Mouse (Mus musculus) monocyte, adult 5-6 weeks (primary cell): ENCODE results near the gene Vps51. TPM values are rescaled to one million over a fixed set of nuclear protein-coding genes. Genes with fewer than 3 reads are reported as not detected.

Source experiments
- ATAC-seq: fragments of 153-309, 156-312 bp; replicated peaks from 2 replicates; pipeline ENCODE4 v1.8.0; 2017; ENCODE audit warnings: mild to moderate bottlenecking; ENCODE audit not compliant: low TSS enrichment, insufficient number of reproducible peaks, severe bottlenecking, poor library complexity, low FRiP score
- total RNA-seq: library from RNA; stranded (forward); fragments of 200-1000, 200-491, 200-594 nt; gene quantifications from 3 replicates; pipeline ENCODE4 v1.2.3, GENCODE M21; 2017

Gene Vps51
- total RNA-seq, result 61.1 to 80.8 TPM (median 75.6 TPM) in 3 replicates

GRCm38 (mm10) chr19:6076564-6077393, at the start of gene Vps51:
Vps51 (minus strand) TSS chr19:6077231.
- ATAC-seq, result peak; percentile 92

- peak; percentile 44; the same call in 1 of the 2 replicates for ATAC-seq
These were observed 49.3 kb upstream of the Vps51 start for GRCm38 (mm10) chr19:6126289-6126688.

DNA sequence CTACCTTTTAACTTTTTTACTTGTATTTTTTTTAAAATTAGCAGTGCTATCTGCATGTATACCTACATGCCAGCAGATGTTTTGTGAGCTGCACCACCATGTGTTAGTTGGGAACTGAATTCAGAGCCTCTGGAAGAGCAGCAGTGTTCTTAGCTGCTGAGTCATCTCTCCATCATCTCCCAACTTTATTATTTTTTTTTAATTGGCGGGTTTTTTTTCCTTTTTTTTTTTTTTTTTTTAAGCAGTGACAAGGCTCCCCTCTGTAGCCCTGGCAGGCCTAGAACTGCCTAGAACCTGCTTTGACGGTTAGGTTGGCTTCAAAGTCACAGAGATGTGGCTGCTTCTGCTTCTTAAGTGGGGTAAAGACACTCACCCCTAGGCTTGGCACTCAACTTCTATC, 47.9 kb upstream of the Vps51 start:
- ATAC-seq, result no peak

DNA sequence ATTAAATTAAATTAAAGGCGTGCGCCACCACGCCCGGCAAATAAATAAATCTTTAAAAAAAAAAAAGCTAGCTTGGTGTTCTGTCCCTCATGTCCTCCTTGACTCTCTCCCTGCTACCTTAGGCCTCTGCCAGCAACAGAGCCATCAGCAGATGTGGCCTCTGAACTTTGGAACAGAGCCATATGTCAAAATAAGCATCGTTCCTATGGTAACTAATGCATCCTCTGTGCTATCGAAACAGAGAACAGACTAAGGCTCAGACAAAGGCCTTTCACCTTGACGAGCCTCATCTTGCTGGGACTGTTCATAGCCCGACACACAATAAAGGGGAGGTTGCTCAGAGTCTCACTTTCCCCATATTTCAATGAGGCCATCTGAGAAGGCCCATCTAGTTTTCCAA, 46.3 kb upstream of the Vps51 start:
- ATAC-seq, result no peak

- no peak for ATAC-seq
These were observed 44.7 kb upstream of the Vps51 start for GRCm38 (mm10) chr19:6121761-6122160.

DNA sequence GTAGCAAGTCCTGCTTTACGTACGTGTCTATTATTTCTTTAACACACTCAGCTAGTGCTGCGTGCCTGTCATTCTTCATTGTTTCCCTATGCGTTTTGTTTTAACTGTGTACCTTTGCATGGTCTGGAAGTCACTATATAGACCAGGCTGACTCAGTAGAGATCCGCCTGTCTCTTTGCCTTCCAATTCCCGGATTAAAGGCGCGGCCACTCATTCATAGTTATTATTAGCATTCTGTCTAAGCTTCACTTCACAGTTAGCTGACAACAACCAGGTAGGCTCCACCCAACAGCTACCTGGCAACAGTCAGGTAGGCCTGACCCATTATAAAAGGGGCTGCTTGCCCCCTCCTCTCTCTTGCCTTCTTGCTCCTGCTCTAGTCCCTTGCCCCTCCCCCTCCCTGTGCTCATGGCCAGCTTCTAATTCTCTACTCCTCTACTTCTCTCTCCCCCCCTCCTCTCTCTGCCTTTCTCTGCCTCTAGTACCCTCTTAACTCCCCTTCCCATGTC, 41.7 kb upstream of the Vps51 start:
- no peak for ATAC-seq

- peak; percentile 91 for ATAC-seq
These were observed 41.1 kb upstream of the Vps51 start, which contains the start of gene Sac3d1 for GRCm38 (mm10) chr19:6117986-6118676. Sac3d1 (minus strand) TSS chr19:6118650.

DNA sequence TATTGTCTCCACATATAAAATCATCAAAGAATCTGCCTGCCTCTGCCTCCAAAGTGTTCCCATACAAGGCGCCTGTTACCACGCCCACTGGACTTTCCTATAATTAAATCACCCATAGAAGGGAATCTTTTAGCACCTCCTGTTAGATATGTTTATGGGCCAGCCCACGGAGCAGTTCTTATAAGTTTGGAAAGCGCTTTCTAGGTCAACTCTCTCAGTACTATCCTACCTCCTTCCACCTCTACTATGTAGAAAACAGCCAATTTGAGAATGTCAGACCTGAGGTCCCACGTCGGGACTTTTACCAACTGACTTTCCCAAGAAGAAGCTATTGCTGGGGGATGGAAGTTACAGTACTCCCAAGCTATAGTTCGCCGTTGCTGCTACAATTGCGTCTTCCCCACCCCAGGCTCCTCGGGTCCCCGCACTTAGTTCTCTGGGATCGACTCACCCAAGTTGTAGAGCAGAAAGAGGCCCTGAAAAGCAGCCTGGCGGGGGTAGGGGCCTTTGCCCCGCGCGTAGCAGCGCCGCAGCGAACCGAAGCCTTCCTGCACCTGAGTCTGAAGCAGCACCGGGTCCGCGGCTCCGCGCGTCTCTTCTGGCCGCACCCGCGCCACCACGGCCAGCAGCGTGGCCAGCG, 40.4 kb upstream of the Vps51 start:
- ATAC-seq, result no peak

DNA sequence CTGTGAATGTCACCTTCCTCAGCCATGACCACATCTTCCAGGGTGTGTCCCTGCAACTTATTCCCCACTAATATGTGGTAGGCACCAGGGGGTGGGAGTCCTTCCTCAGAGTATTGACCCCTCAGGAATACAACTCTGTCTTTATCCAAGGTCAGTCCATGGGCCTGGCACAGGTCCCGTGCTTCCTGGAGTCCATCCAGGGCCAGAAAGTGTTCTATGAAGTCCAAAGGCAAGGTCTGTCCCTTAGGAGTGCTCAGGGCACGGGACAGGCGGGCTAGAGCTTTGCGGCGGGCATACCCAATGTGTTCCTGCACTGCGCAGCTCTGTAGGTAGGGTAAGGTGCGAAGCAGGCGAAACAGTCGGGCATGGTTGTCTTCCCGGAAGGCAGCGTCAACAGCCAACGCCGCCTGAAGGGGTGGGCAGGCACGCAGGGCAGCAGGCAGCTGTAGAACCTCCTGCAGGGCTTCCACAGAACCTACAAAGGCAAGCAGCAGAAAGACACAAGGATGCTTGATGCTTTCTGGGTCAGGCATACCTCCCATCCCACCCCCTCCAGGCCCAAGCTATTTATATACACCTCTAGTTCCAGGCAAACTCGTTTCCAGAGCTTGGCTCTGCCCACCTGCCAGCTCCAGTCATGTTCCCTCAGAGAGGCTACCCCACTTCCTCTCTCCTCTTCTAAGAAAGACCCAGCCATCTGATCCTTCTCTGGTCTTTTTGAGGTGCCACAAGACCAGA, 39.3 kb upstream of the Vps51 start:
- no peak for ATAC-seq

DNA sequence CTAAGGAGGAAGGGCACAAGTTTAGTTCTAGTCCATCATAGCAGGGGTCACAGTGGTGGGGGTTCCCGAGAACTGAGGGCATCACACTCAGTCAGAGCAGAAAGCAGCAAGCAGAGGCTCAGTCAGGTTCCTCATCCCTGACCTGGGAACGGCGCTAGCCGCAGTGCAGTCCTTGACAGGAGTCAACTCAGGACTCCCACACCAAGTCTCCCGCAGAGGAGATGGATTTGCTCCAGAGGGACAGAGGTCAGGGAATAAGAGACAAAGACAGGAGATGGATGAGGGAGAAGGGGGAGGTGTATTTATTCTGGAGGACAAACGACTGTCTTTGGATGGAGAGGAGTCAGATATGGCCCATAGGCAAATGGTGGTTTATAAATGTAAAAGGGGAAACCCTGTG, 36.1 kb upstream of the Vps51 start:
- ATAC-seq, result no peak

- ATAC-seq, result no peak
These were observed 28.6 kb upstream of the Vps51 start, which contains the start of gene Naaladl1 for GRCm38 (mm10) chr19:6105586-6105985. Naaladl1 (plus strand) TSS chr19:6105782.

DNA sequence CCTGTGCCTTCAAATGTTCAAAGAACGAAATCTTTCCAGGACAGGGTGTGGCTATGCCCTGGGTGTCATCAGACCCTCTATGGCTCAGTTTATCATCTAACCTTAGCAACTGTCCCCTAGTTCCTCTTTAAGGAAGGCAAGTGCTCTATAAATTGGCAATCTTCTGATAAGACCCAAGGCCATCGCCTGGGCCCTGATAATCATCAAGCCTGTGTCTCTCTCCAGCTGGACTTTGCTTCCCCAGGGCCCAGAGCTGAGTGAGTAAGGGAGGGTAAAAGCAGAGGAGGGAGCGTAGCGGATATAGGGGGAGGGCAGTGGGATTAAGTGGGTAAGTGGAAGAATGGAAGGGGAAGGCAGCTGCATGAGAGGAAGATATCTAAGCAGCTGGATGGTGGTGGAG, 27.4 kb upstream of the Vps51 start:
- no peak for ATAC-seq

GRCm38 (mm10) chr19:6102169-6102853, 25.3 kb upstream of the Vps51 start:
- ATAC-seq, result no peak

DNA sequence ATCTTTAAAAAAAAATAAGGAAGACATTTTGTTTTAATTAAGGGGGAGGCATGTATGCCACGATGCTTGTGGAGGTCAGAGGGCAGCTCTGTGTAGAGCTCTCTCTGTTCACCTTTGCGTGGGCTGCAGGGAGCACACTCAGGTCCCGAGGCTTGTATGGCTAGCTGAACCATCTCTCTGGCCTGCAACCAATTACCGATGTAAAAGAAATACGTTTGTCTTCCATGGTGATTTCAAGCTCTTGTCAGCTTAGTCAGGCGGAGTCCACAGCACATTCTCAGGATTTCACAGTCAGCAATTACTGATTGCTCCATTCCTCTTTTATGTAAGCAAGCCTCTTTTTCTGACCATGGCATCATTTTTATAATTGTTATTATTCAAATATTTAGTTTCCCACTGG, 24.2 kb upstream of the Vps51 start:
- ATAC-seq, result no peak

GRCm38 (mm10) chr19:6097847-6098246, 20.8 kb upstream of the Vps51 start:
- ATAC-seq, result no peak

- ATAC-seq, result no peak
These were observed 17.1 kb upstream of the Vps51 start, which contains the start of gene AC131692.1 for GRCm38 (mm10) chr19:6094119-6094518. AC131692.1 (plus strand) TSS chr19:6094419.

DNA sequence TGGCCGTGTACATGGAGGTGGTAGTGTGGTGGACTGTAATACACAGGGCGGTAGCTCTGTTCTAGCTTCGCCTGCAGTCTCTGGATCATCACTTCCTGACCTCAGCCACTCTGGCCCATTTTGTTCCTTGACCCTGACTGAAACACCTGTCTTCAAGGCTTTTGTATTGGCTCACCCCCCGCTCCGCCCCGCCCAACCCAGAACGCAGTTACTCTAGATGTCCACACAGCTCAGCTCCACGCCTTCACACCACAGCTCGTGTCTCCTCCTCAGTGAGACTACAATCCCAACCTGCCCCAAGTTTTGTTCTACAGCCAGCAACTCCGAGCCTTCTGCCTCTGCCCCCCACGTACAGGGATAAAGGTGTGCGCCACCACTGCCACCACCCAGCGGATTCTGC, 11.8 kb upstream of the Vps51 start:
- ATAC-seq, result no peak

DNA sequence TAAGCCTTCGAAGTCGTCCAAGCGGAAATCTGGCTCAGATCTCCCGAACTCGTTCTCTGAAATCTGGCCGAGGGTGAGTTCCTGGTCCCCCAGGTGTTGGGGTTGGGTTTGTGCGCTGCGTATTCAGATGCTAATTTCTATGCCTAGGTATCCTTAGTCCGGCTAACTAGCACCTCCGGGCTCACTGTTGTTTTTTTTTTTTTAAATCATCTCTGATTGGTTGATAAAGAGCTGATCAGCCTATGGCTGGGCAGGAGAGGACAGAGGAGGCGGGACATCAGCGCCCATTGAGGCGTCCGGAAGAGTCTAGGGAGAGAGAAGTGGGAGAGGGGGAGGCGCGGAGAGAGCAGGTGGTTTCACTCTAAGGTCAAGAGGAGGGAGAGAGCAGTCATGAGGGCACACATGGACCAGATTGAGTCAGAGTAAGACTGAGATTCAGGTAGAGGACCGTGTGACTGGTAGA, 8.4 kb upstream of the Vps51 start:
- ATAC-seq, result peak; percentile 72
